Mouse (Mus musculus) ZHBTc4 (cell line): ENCODE data around the gene Klhdc8a.
A peak's percentile ranks its signal among the peaks of the same experiment; 100 is the strongest.

Source experiments
- DNase-seq: peaks from one replicate; pipeline ENCODE4 v3.0.0-alpha.2; 2011; ENCODE audit warnings: low read depth, low spot score

Klhdc8a gene

GRCm38 (mm10) chr1:132317413-132317812 lies 19.0 kb downstream of the Klhdc8a start:
- DNase-seq: no peak

GRCm38 (mm10) chr1:132317894-132318863 lies 19.8 kb downstream of the Klhdc8a start:
- no peak for DNase-seq

GRCm38 (mm10) chr1:132319242-132319641 lies 20.8 kb downstream of the Klhdc8a start:
- DNase-seq: no peak

- DNase-seq: no peak
Measured at GRCm38 (mm10) chr1:132321821-132322580, 23.6 kb downstream of the Klhdc8a start.

GRCm38 (mm10) chr1:132322711-132323542 lies 24.5 kb downstream of the Klhdc8a start:
- DNase-seq: peak; percentile 84

GRCm38 (mm10) chr1:132326777-132327176 lies 28.4 kb downstream of the Klhdc8a start:
- no peak for DNase-seq

- DNase-seq: peak; percentile 53
Measured at GRCm38 (mm10) chr1:132327477-132327876, 29.1 kb downstream of the Klhdc8a start.

- no peak for DNase-seq
Measured at GRCm38 (mm10) chr1:132328565-132328964, 30.1 kb downstream of the Klhdc8a start.

- no peak for DNase-seq
Measured at GRCm38 (mm10) chr1:132329656-132330055, 31.2 kb downstream of the Klhdc8a start.

GRCm38 (mm10) chr1:132330397-132330796 lies 32.0 kb downstream of the Klhdc8a start:
- DNase-seq: no peak

GRCm38 (mm10) chr1:132331283-132331682 lies 32.9 kb downstream of the Klhdc8a start:
- peak; percentile 77 for DNase-seq

GRCm38 (mm10) chr1:132333201-132333600 lies 34.8 kb downstream of the Klhdc8a start:
- no peak for DNase-seq

- peak; percentile 63 for DNase-seq
Measured at GRCm38 (mm10) chr1:132333675-132334141, 35.3 kb downstream of the Klhdc8a start.

- no peak for DNase-seq
Measured at GRCm38 (mm10) chr1:132334178-132334801, 35.9 kb downstream of the Klhdc8a start.

GRCm38 (mm10) chr1:132335378-132335965 lies 37.0 kb downstream of the Klhdc8a start:
- peak; percentile 74 for DNase-seq

- DNase-seq: no peak
Measured at GRCm38 (mm10) chr1:132336921-132337320, 38.5 kb downstream of the Klhdc8a start.

GRCm38 (mm10) chr1:132338027-132338660 lies 39.7 kb downstream of the Klhdc8a start:
- DNase-seq: no peak

- no peak for DNase-seq
Measured at GRCm38 (mm10) chr1:132341731-132342501, 43.5 kb downstream of the Klhdc8a start.

GRCm38 (mm10) chr1:132342518-132342917 lies 44.1 kb downstream of the Klhdc8a start:
- no peak for DNase-seq
